Mouse (Mus musculus): ENCODE results near the gene Tbc1d25. TPM values are rescaled to one million over a fixed set of nuclear protein-coding genes. Genes with fewer than 3 reads are reported as not detected.

Tbc1d25 gene
- polyA plus RNA-seq, 1 experiment from 2014 or later, result 12.1 TPM

- H3K4me1 ChIP-seq (ENCODE audit: control insufficient read depth, insufficient read depth, low read length), result no peaks in the 10 kb centered on the region
- H3K4me2 ChIP-seq (replicated peaks; ENCODE audit: low read depth, low read length), result no peak overlapping the region
- no peaks in the 10 kb centered on the region for H3K9me3 ChIP-seq (ENCODE audit: control insufficient read depth, low read length)
- H3K9ac ChIP-seq (ENCODE audit: low read depth, low read length), result no peak overlapping the region
- no peak overlapping the region for H3K4me3 ChIP-seq (ENCODE audit: low read length)
- H3K36me3 ChIP-seq (ENCODE audit: control insufficient read depth, insufficient read depth, low read length), result no peaks in the 10 kb centered on the region
- no peaks in the 10 kb centered on the region for H3K27me3 ChIP-seq (ENCODE audit: control insufficient read depth, insufficient read depth, low read length)
- no peak for ATAC-seq (ENCODE audit: low FRiP score, low TSS enrichment)
- 68% methylated on average over 2 of the region's 2 CpGs for WGBS
- no peak overlapping the region for H3K27ac ChIP-seq (ENCODE audit: low read depth, low read length)
Measured at GRCm38 (mm10) chrX:8209720-8210119, 33.7 kb upstream of the Tbc1d25 start.

- Histone ChIP-seq H3K4me2 (replicated peaks; ENCODE audit: low read depth, low read length) (no peak overlapping the region), H3K9ac (ENCODE audit: low read depth, low read length) (no peak overlapping the region), H3K9me3 (ENCODE audit: control insufficient read depth, low read length) (no peaks in the 10 kb centered on the region), H3K27me3 (ENCODE audit: control insufficient read depth, insufficient read depth, low read length) (no peaks in the 10 kb centered on the region), H3K4me1 (ENCODE audit: control insufficient read depth, insufficient read depth, low read length) (no peaks in the 10 kb centered on the region), H3K4me3 (ENCODE audit: low read length) (no peak overlapping the region), H3K27ac (ENCODE audit: low read depth, low read length) (no peak overlapping the region), H3K36me3 (ENCODE audit: control insufficient read depth, insufficient read depth, low read length) (no peaks in the 10 kb centered on the region)
- no peak for ATAC-seq (ENCODE audit: low FRiP score, low TSS enrichment)
- 38% methylated on average over 4 of the region's 4 CpGs for WGBS
Measured at GRCm38 (mm10) chrX:8207224-8207623, 31.2 kb upstream of the Tbc1d25 start.

DNA sequence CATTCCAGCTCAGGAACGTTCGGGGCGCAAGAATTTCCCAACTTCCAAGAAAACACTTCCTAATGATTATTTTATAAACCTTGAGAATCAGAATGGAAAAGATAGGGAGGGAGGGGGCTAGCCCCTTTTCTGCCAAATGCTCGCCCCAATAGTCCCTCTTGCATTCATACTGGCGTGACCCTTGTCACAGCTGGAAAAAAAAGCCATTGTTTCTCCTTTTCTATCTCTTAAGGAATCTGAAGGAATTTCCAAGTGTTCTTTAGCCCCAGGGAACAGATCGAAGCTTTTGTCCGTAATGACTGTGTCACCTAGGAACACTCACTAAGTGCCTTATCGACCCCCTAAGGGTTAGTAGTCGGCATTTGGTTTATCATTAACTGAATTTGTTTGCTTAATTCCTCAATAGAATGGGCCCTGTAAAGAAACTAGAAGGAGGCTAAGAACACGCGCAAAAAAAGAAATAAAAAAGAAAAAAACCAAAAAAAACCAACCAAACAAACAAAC is 30.8 kb upstream of the Tbc1d25 start:
- Histone ChIP-seq H3K4me2 (replicated peaks; ENCODE audit: low read depth, low read length) (peak overlapping the region; percentile 49), H3K27ac (ENCODE audit: low read depth, low read length) (no peak overlapping the region), H3K36me3 (ENCODE audit: control insufficient read depth, insufficient read depth, low read length) (no peaks in the 10 kb centered on the region), H3K4me3 (ENCODE audit: low read length) (peak overlapping the region; percentile 45), H3K9me3 (ENCODE audit: control insufficient read depth, low read length) (no peaks in the 10 kb centered on the region), H3K4me1 (ENCODE audit: control insufficient read depth, insufficient read depth, low read length) (no peaks in the 10 kb centered on the region), H3K9ac (ENCODE audit: low read depth, low read length) (no peak overlapping the region), H3K27me3 (ENCODE audit: control insufficient read depth, insufficient read depth, low read length) (no peaks in the 10 kb centered on the region)
- WGBS, result 23% methylated on average over 11 of the region's 11 CpGs
- ATAC-seq (ENCODE audit: low FRiP score, low TSS enrichment), result 0 out of 2 replicates have a peak, but pooled peaks have one; percentile 12

- Histone ChIP-seq H3K27me3 (ENCODE audit: control insufficient read depth, insufficient read depth, low read length) (no peaks in the 10 kb centered on the region), H3K4me1 (ENCODE audit: control insufficient read depth, insufficient read depth, low read length) (no peaks in the 10 kb centered on the region), H3K4me3 (ENCODE audit: low read length) (peak within 1 kb of the TSS; percentile 45), H3K4me2 (replicated peaks; ENCODE audit: low read depth, low read length) (peak within 1 kb of the TSS; percentile 49), H3K36me3 (ENCODE audit: control insufficient read depth, insufficient read depth, low read length) (no peaks in the 10 kb centered on the region), H3K9ac (ENCODE audit: low read depth, low read length) (peak within 1 kb of the TSS; percentile 57), H3K27ac (ENCODE audit: low read depth, low read length) (no peak within 1 kb of the TSS), H3K9me3 (ENCODE audit: control insufficient read depth, low read length) (no peaks in the 10 kb centered on the region)
- 21% methylated on average over 42 of the region's 46 CpGs for WGBS
- ATAC-seq (ENCODE audit: low FRiP score, low TSS enrichment), result peak; percentile 98
Measured at GRCm38 (mm10) chrX:8206015-8206693, 30.2 kb upstream of the Tbc1d25 start, which contains the start of gene Porcn. Porcn (minus strand) TSS chrX:8206525.

- peak overlapping the region; percentile 49 for H3K4me2 ChIP-seq (replicated peaks; ENCODE audit: low read depth, low read length)
- 43% methylated on average over 7 of the region's 7 CpGs for WGBS
- no peak overlapping the region for H3K27ac ChIP-seq (ENCODE audit: low read depth, low read length)
- H3K9ac ChIP-seq (ENCODE audit: low read depth, low read length), result peak overlapping the region; percentile 57; the same call in 1 of the 2 replicates
- no peaks in the 10 kb centered on the region for H3K27me3 ChIP-seq (ENCODE audit: control insufficient read depth, insufficient read depth, low read length)
- ATAC-seq (ENCODE audit: low FRiP score, low TSS enrichment), result no peak
- peak overlapping the region; percentile 45 for H3K4me3 ChIP-seq (ENCODE audit: low read length)
- no peaks in the 10 kb centered on the region for H3K9me3 ChIP-seq (ENCODE audit: control insufficient read depth, low read length)
- no peaks in the 10 kb centered on the region for H3K36me3 ChIP-seq (ENCODE audit: control insufficient read depth, insufficient read depth, low read length)
- no peaks in the 10 kb centered on the region for H3K4me1 ChIP-seq (ENCODE audit: control insufficient read depth, insufficient read depth, low read length)
Measured at GRCm38 (mm10) chrX:8205551-8205950, 29.6 kb upstream of the Tbc1d25 start.

GRCm38 (mm10) chrX:8205088-8205487 is 29.1 kb upstream of the Tbc1d25 start:
- WGBS, result 77% methylated on average over 4 of the region's 4 CpGs
- Histone ChIP-seq H3K27ac (ENCODE audit: low read depth, low read length) (no peak overlapping the region), H3K9ac (ENCODE audit: low read depth, low read length) (no peak overlapping the region), H3K4me1 (ENCODE audit: control insufficient read depth, insufficient read depth, low read length) (no peaks in the 10 kb centered on the region), H3K36me3 (ENCODE audit: control insufficient read depth, insufficient read depth, low read length) (no peaks in the 10 kb centered on the region), H3K4me3 (ENCODE audit: low read length) (no peak overlapping the region), H3K4me2 (replicated peaks; ENCODE audit: low read depth, low read length) (no peak overlapping the region), H3K27me3 (ENCODE audit: control insufficient read depth, insufficient read depth, low read length) (no peaks in the 10 kb centered on the region), H3K9me3 (ENCODE audit: control insufficient read depth, low read length) (no peaks in the 10 kb centered on the region)
- ATAC-seq (ENCODE audit: low FRiP score, low TSS enrichment), result no peak

DNA sequence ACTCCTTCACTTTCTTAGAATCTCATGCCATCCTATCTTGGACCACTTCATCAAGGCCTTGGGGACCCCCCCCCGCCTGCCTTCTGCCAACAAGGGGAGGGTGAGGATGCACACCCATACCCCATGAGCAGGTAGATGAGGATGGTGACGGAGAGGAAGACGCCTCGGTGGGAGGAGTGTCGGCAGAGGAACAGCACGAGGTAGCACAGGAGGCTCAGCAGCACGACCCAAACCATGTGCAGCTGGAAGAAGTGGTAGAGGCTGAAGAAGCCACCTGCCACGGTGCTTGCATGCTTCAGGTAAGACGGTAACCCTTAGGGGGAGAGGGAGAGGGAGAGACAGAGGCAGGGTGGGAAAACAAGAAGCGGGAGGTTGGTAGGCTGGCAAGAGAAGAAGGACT is 28.1 kb upstream of the Tbc1d25 start:
- H3K9ac ChIP-seq (ENCODE audit: low read depth, low read length), result no peak overlapping the region
- ATAC-seq (ENCODE audit: low FRiP score, low TSS enrichment), result no peak
- H3K9me3 ChIP-seq (ENCODE audit: control insufficient read depth, low read length), result no peaks in the 10 kb centered on the region
- H3K4me3 ChIP-seq (ENCODE audit: low read length), result no peak overlapping the region
- no peak overlapping the region for H3K4me2 ChIP-seq (replicated peaks; ENCODE audit: low read depth, low read length)
- no peak overlapping the region for H3K27ac ChIP-seq (ENCODE audit: low read depth, low read length)
- WGBS, result 86% methylated on average over 10 of the region's 10 CpGs
- H3K36me3 ChIP-seq (ENCODE audit: control insufficient read depth, insufficient read depth, low read length), result no peaks in the 10 kb centered on the region
- H3K27me3 ChIP-seq (ENCODE audit: control insufficient read depth, insufficient read depth, low read length), result no peaks in the 10 kb centered on the region
- no peaks in the 10 kb centered on the region for H3K4me1 ChIP-seq (ENCODE audit: control insufficient read depth, insufficient read depth, low read length)

DNA sequence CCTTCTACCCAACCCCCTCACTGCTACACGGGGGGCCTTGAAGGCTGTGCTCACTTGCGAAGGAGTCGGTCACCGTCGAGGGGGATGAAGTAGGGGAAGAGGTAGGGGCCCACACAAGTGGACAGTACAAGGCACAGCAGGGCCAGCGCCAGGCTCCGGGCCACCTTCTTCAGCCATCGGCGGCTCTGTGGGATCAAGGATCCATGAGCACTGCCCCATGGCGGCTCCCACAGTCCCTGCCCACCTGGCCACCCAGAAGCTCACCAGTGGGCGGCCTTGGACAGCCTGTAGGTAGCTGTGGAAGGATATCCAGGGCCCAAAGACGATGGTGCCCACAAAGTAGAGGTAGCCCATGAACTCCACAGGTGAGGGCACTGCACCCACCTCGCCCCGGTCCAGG is 27.1 kb upstream of the Tbc1d25 start:
- H3K9ac ChIP-seq (ENCODE audit: low read depth, low read length), result no peak overlapping the region
- no peak overlapping the region for H3K27ac ChIP-seq (ENCODE audit: low read depth, low read length)
- no peaks in the 10 kb centered on the region for H3K27me3 ChIP-seq (ENCODE audit: control insufficient read depth, insufficient read depth, low read length)
- WGBS, result 85% methylated on average over 14 of the region's 14 CpGs
- H3K9me3 ChIP-seq (ENCODE audit: control insufficient read depth, low read length), result no peaks in the 10 kb centered on the region
- H3K4me3 ChIP-seq (ENCODE audit: low read length), result no peak overlapping the region
- ATAC-seq (ENCODE audit: low FRiP score, low TSS enrichment), result no peak
- no peaks in the 10 kb centered on the region for H3K4me1 ChIP-seq (ENCODE audit: control insufficient read depth, insufficient read depth, low read length)
- no peak overlapping the region for H3K4me2 ChIP-seq (replicated peaks; ENCODE audit: low read depth, low read length)
- H3K36me3 ChIP-seq (ENCODE audit: control insufficient read depth, insufficient read depth, low read length), result no peaks in the 10 kb centered on the region

GRCm38 (mm10) chrX:8193419-8193723 is 17.4 kb upstream of the Tbc1d25 start, which contains the start of gene Ebp:
Ebp (minus strand) TSS chrX:8193512.
- peak; percentile 18; the same call in 1 of the 2 replicates for ATAC-seq (ENCODE audit: low FRiP score, low TSS enrichment)

More at GRCm38 (mm10) chrX:8193419-8193723, 17.4 kb upstream of the Tbc1d25 start, which contains the start of gene Ebp:
- Histone ChIP-seq H3K9me3 (ENCODE audit: control insufficient read depth, low read length) (no peaks in the 10 kb centered on the region), H3K4me3 (ENCODE audit: low read length) (peak within 1 kb of the TSS; percentile 51), H3K27ac (ENCODE audit: low read depth, low read length) (0 out of 2 replicates have a peak within 1 kb of the TSS, but pooled peaks have one; percentile 20), H3K27me3 (ENCODE audit: control insufficient read depth, insufficient read depth, low read length) (no peaks in the 10 kb centered on the region), H3K4me2 (replicated peaks; ENCODE audit: low read depth, low read length) (peak within 1 kb of the TSS; percentile 47), H3K4me1 (ENCODE audit: control insufficient read depth, insufficient read depth, low read length) (no peaks in the 10 kb centered on the region), H3K9ac (ENCODE audit: low read depth, low read length) (peak within 1 kb of the TSS; percentile 60; the same call in 1 of the 2 replicates), H3K36me3 (ENCODE audit: control insufficient read depth, insufficient read depth, low read length) (no peaks in the 10 kb centered on the region)
- WGBS, result 31% methylated on average over 10 of the region's 10 CpGs
